Mouse (Mus musculus): ENCODE data around the gene Fpr3.

DNA sequence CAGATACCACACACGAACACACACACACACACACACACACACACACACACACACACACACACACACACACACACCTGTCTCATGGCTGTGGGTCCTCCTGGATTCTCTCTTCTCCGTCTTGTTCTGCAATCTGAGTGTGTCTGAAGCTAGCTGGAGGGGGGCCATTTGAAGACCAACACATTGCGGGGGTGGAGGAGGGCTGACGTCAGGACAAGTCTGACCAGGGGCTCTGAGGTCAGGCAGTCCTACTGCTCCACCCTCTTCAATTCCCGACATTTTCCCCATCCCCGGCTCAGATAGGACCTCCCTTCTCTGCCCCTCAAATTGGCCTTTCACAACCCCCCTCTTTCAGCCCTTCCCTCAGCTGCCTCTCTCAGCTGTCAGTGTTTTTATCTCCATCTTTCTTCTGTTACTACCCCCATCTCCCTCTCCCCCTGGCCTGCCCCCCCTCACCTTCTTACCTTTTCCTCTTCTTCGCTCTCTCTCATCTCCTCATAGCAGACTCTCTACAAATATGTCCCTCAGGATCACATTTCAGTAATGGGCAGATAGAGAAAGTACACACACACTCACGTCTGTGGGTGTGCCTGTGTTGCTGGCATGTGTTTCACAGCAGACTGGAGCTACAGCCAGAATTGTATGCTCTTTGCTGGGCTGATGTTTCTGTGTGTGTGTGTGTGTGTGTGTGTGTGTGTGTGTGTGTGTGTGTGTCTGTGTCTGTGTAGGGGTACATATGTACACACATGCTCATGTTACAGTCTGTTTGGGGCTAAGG is 32.4 kb upstream of the Fpr3 start, which contains the start of gene Has1:
- no peak for TF ChIP-seq POLR2A (IDR thresholded peaks at IDR 0.05; ENCODE audit: borderline replicate concordance, insufficient read depth, low read length)
- no peak for TF ChIP-seq CTCF (IDR thresholded peaks at IDR 0.05; ENCODE audit: borderline replicate concordance, insufficient read depth, low read depth, low read length)

All from cerebellum, adult 2 months (tissue).